Mouse (Mus musculus) CH12.LX (cell line): ENCODE measurements around the gene Vav2. TPM values are rescaled to one million over a fixed set of nuclear protein-coding genes. Genes with fewer than 3 reads are reported as not detected.

Experiments
- DNase-seq: peaks from one replicate; pipeline ENCODE4 v3.0.0-alpha.2; 2013; ENCODE audit errors: extremely low read depth
- H3K27ac ChIP-seq: 2 replicates; pipeline ENCODE4 v1.5.1; 2012; ENCODE audit warnings: low read depth, mild to moderate bottlenecking, control low read depth, moderate library complexity; ENCODE audit not compliant: insufficient read depth
- H3K27me3 ChIP-seq: replicated peaks from 2 replicates; pipeline ENCODE3; 2012; ENCODE audit warnings: inconsistent platforms
- H3K36me3 ChIP-seq, 2 experiments: replicated peaks in 1 of 2; 2 replicates each; pipeline versions ENCODE3 to v1.6.1; 2012; ENCODE audit warnings: inconsistent platforms in 1 of 2, low read length in 1 of 2, mild to moderate bottlenecking in 1 of 2, mixed read lengths in 1 of 2, moderate library complexity in 1 of 2; ENCODE audit not compliant: control insufficient read depth in 1 of 2, insufficient read depth in 1 of 2
- H3K4me1 ChIP-seq, 2 experiments: 2 replicates each; pipeline ENCODE4 v1.6.1; 2012; ENCODE audit warnings: inconsistent platforms in 1 of 2, moderate library complexity in 1 of 2; ENCODE audit not compliant: insufficient read depth in 2 of 2, control insufficient read depth in 1 of 2
- H3K4me2 ChIP-seq: 2 replicates; pipeline ENCODE4 v1.6.1; 2012; ENCODE audit warnings: low read depth, mild to moderate bottlenecking, control low read depth; ENCODE audit not compliant: poor library complexity, insufficient read depth, severe bottlenecking
- H3K4me3 ChIP-seq, 3 experiments: fragments of 150-350 bp in 1 of 3; sonication (generic) in 1 of 3; replicated peaks in 1 of 3; 2 replicates each; pipeline versions ENCODE3 to v1.5.1; 2011 to 2012; ENCODE audit warnings: low read depth in 2 of 3, low read length in 2 of 3, mild to moderate bottlenecking in 2 of 3, moderate library complexity in 2 of 3, control low read depth in 1 of 3, improper control_type of control experiment in 1 of 3, inconsistent platforms in 1 of 3, mixed read lengths in 1 of 3; ENCODE audit not compliant: poor library complexity in 1 of 3
- H3K79me2 ChIP-seq: replicated peaks from 2 replicates; pipeline ENCODE4 v1.6.1; 2012; ENCODE audit warnings: mild to moderate bottlenecking, moderate library complexity; ENCODE audit not compliant: control insufficient read depth, poor library complexity, insufficient read depth, severe bottlenecking; ENCODE audit errors: extremely low read depth
- H3K9ac ChIP-seq: 2 replicates; pipeline ENCODE4 v1.6.1; 2012; ENCODE audit warnings: low read depth, mild to moderate bottlenecking, control low read depth, moderate library complexity; ENCODE audit not compliant: insufficient read depth
- H3K9me3 ChIP-seq: replicated peaks from 2 replicates; pipeline ENCODE3; 2012; ENCODE audit warnings: low read length, inconsistent platforms, mixed read lengths
- BHLHE40 ChIP-seq: IDR thresholded peaks from 2 replicates; pipeline ENCODE4 v1.6.1; 2011; ENCODE audit warnings: mild to moderate bottlenecking, low read depth, low read length, improper control_type of control experiment
- CTCF ChIP-seq, 2 experiments: IDR thresholded peaks in 1 of 2; conservative IDR thresholded peaks in 1 of 2; 2 replicates each; pipeline ENCODE4 v1.5.1; 2011 to 2012; ENCODE audit warnings: low read depth in 2 of 2, low read length in 2 of 2, improper control_type of control experiment in 1 of 2, inconsistent platforms in 1 of 2, mild to moderate bottlenecking in 1 of 2, moderate library complexity in 1 of 2
- E2F4 ChIP-seq: IDR thresholded peaks from 2 replicates; pipeline ENCODE4 v1.6.1; 2011; ENCODE audit warnings: low read depth, low read length, improper control_type of control experiment; ENCODE audit not compliant: insufficient replicate concordance
- ETS1 ChIP-seq: conservative IDR thresholded peaks from 2 replicates; pipeline ENCODE4 v1.6.1; 2012; ENCODE audit warnings: low read depth, mild to moderate bottlenecking, inconsistent platforms, low read length, improper control_type of control experiment, moderate library complexity
- HCFC1 ChIP-seq: IDR thresholded peaks from 2 replicates; pipeline ENCODE4 v1.6.1; 2012; ENCODE audit warnings: low read depth, mild to moderate bottlenecking, inconsistent platforms, low read length, improper control_type of control experiment
- JUN ChIP-seq: IDR thresholded peaks from 2 replicates; pipeline ENCODE4 v1.6.1; 2011; ENCODE audit warnings: low read depth, mild to moderate bottlenecking, low read length, improper control_type of control experiment, moderate library complexity; ENCODE audit not compliant: insufficient read depth
- JUND ChIP-seq: conservative IDR thresholded peaks from 2 replicates; pipeline ENCODE4 v1.6.1; 2011; ENCODE audit warnings: low read depth, low read length, improper control_type of control experiment
- MAFK ChIP-seq: IDR thresholded peaks from 2 replicates; pipeline ENCODE4 v1.6.1; 2011; ENCODE audit warnings: low read length, improper control_type of control experiment; ENCODE audit not compliant: insufficient replicate concordance
- MAX ChIP-seq: IDR thresholded peaks from 2 replicates; pipeline ENCODE4 v1.6.1; 2011; ENCODE audit warnings: low read length, improper control_type of control experiment
- MAZ ChIP-seq: IDR thresholded peaks from 2 replicates; pipeline ENCODE4 v1.6.1; 2012; ENCODE audit warnings: low read depth, mild to moderate bottlenecking, inconsistent platforms, low read length, improper control_type of control experiment, moderate library complexity
- MEF2A ChIP-seq: IDR thresholded peaks from 2 replicates; pipeline ENCODE4 v1.6.1; 2014; ENCODE audit warnings: low read depth, mild to moderate bottlenecking, inconsistent platforms, low read length, improper control_type of control experiment, borderline replicate concordance
- MXI1 ChIP-seq: IDR thresholded peaks from 2 replicates; pipeline ENCODE4 v1.6.1; 2011; ENCODE audit warnings: mild to moderate bottlenecking, low read depth, low read length, improper control_type of control experiment
- MYC ChIP-seq: IDR thresholded peaks from 2 replicates; pipeline ENCODE4 v1.6.1; 2011; ENCODE audit warnings: low read depth, mild to moderate bottlenecking, improper control_type of control experiment, low read length
- NELFE ChIP-seq: IDR thresholded peaks from 2 replicates; pipeline ENCODE4 v1.6.1; 2011; ENCODE audit warnings: low read depth, low read length, improper control_type of control experiment
- NRF1 ChIP-seq: IDR thresholded peaks from 2 replicates; pipeline ENCODE4 v1.6.1; 2014; ENCODE audit warnings: low read depth, mild to moderate bottlenecking, inconsistent platforms, low read length, improper control_type of control experiment, moderate library complexity
- POLR2A ChIP-seq: IDR thresholded peaks from 2 replicates; pipeline ENCODE4 v1.6.1; 2011; ENCODE audit warnings: low read depth, mild to moderate bottlenecking, improper control_type of control experiment, low read length
- POLR2AphosphoS2 ChIP-seq: IDR thresholded peaks from 2 replicates; pipeline ENCODE4 v1.6.1; 2011; ENCODE audit warnings: low read depth, low read length, improper control_type of control experiment
- RAD21 ChIP-seq: IDR thresholded peaks from 2 replicates; pipeline ENCODE4 v1.6.1; 2011; ENCODE audit warnings: low read depth, mild to moderate bottlenecking, low read length, improper control_type of control experiment, moderate library complexity
- SMC3 ChIP-seq: IDR thresholded peaks from 2 replicates; pipeline ENCODE4 v1.6.1; 2011; ENCODE audit warnings: low read depth, low read length, improper control_type of control experiment
- TBP ChIP-seq: conservative IDR thresholded peaks from 2 replicates; pipeline ENCODE4 v1.6.1; 2011; ENCODE audit warnings: low read depth, low read length, improper control_type of control experiment
- TCF12 ChIP-seq: IDR thresholded peaks from 2 replicates; pipeline ENCODE4 v1.6.1; 2014; ENCODE audit warnings: low read depth, mild to moderate bottlenecking, inconsistent platforms, low read length, improper control_type of control experiment
- UBTF ChIP-seq: IDR thresholded peaks from 2 replicates; pipeline ENCODE4 v1.6.1; 2012; ENCODE audit warnings: low read depth, mild to moderate bottlenecking, inconsistent platforms, low read length, improper control_type of control experiment, moderate library complexity
- USF1 ChIP-seq: IDR thresholded peaks from 2 replicates; pipeline ENCODE4 v1.6.1; 2014; ENCODE audit warnings: low read depth, mild to moderate bottlenecking, inconsistent platforms, low read length, improper control_type of control experiment
- USF2 ChIP-seq: conservative IDR thresholded peaks from 2 replicates; pipeline ENCODE4 v1.6.1; 2011; ENCODE audit warnings: low read depth, low read length, improper control_type of control experiment
- ZNF384 ChIP-seq: IDR thresholded peaks from 2 replicates; pipeline ENCODE4 v1.6.1; 2012; ENCODE audit warnings: low read depth, low read length, improper control_type of control experiment, inconsistent platforms
- dilution Hi-C: fragments of 300-500 bp; cut with MboI; formaldehyde crosslinking; loops from 2 replicates; pipeline ENCODE4 v1.14.3; 2020; ENCODE audit warnings: low sequenced_read_pairs; ENCODE audit not compliant: extremely low pct_unique_long_range_greater_than_20kb, extremely low pct_ligation_motif_present
- in situ Hi-C: fragments of 300-500 bp; cut with MboI; formaldehyde crosslinking; loops from 3 replicates; pipeline ENCODE4 v1.14.3; 2019; ENCODE audit warnings: low sequenced_read_pairs, low pct_ligation_motif_present, low pct_unique_long_range_greater_than_20kb, mixed read lengths
- polyA plus RNA-seq: library from polyadenylated mRNA; unstranded; fragments of >175 nt; gene quantifications from 2 replicates; pipeline ENCODE4 v1.2.1, GENCODE M21; 2012; ENCODE audit warnings: low read depth; ENCODE audit not compliant: insufficient read length
- total RNA-seq, 2 experiments: library from RNA; depleted of rRNA; stranded (reverse); fragments of 300-350 nt in 1 of 2; fragments of >200 nt in 1 of 2; gene quantifications; 2 replicates each; pipeline ENCODE4 v1.2.3; 2012 to 2014

Vav2 gene
- total and polyA plus RNA-seq, 3 experiments: 31.5 to 46.8 (median 46.6) TPM

GRCm38 (mm10) chr2:27262984-27263383 is 163.8 kb downstream of the Vav2 start:
- peaks cover 4 to 22% of the 10 kb centered on the region in 2 experiments; a peak in 3 of 4 replicates for H3K4me1 ChIP-seq
- in situ Hi-C loops: no loop called here
- dilution Hi-C loops: no loop called here

GRCm38 (mm10) chr2:27251434-27251833 is 175.4 kb downstream of the Vav2 start:
- no peak for DNase-seq
- TF ChIP-seq CTCF (conservative IDR thresholded peaks at IDR 0.05 in 1 of 2, IDR thresholded peaks at IDR 0.05 in 1 of 2; ENCODE audit: low read depth in 2 of 2, low read length in 2 of 2): peak in 1 of 2 experiments; percentile 35; a peak in 1 of 4 replicates
- peak; percentile 14 for TF ChIP-seq RAD21
- no peak for TF ChIP-seq NRF1
- TF ChIP-seq USF2: no peak
- TF ChIP-seq MAX: no peak
- no peak for TF ChIP-seq ZNF384
- no peak for TF ChIP-seq JUN
- no peak for TF ChIP-seq POLR2A
- TF ChIP-seq ETS1: no peak
- TF ChIP-seq SMC3: peak; percentile 10; the same call in 1 of the 2 replicates
- no peak for TF ChIP-seq HCFC1
- TF ChIP-seq UBTF: no peak
- no peak for TF ChIP-seq POLR2AphosphoS2
- no peak for TF ChIP-seq TCF12
- no peak for TF ChIP-seq USF1
- no peak for TF ChIP-seq JUND
- no peak for TF ChIP-seq MAZ
- TF ChIP-seq MAFK: no peak
- TF ChIP-seq TBP: no peak
- no peak for TF ChIP-seq MEF2A
- no peak for TF ChIP-seq MXI1

More at GRCm38 (mm10) chr2:27262984-27263383, 163.8 kb downstream of the Vav2 start:
- no peak overlapping the region for H3K27ac ChIP-seq
- no peak overlapping the region for H3K9ac ChIP-seq
- DNase-seq: no peak
- H3K4me2 ChIP-seq: no peak overlapping the region
- no peaks in the 10 kb centered on the region for H3K27me3 ChIP-seq
- no peaks in the 10 kb centered on the region for H3K79me2 ChIP-seq
- no peak overlapping the region for H3K4me3 ChIP-seq
- H3K9me3 ChIP-seq: no peaks in the 10 kb centered on the region
- peaks cover 61 to 70% of the 10 kb centered on the region in 2 experiments for H3K36me3 ChIP-seq
- TF ChIP-seq UBTF (no peak), BHLHE40 (no peak), TBP (no peak), SMC3 (no peak), CTCF (conservative IDR thresholded peaks at IDR 0.05 in 1 of 2, IDR thresholded peaks at IDR 0.05 in 1 of 2; ENCODE audit: low read depth in 2 of 2, low read length in 2 of 2) (no peak), E2F4 (no peak), NRF1 (no peak), NELFE (no peak), MYC (no peak), MXI1 (no peak)

More at GRCm38 (mm10) chr2:27251434-27251833, 175.4 kb downstream of the Vav2 start:
- H3K4me3 ChIP-seq: no peak overlapping the region
- dilution Hi-C loops: no loop called here
- in situ Hi-C loops: no loop called here
- H3K27ac ChIP-seq: no peak overlapping the region
- H3K9me3 ChIP-seq: no peaks in the 10 kb centered on the region
- no peak overlapping the region for H3K9ac ChIP-seq
- no peaks in the 10 kb centered on the region for H3K79me2 ChIP-seq
- H3K27me3 ChIP-seq: peaks cover 55% of the 10 kb centered on the region
- H3K4me2 ChIP-seq: no peak overlapping the region
- no peaks in the 10 kb centered on the region for H3K4me1 ChIP-seq
- H3K36me3 ChIP-seq: no peaks in the 10 kb centered on the region
